Mouse (Mus musculus) liver, postnatal 0 days (tissue): ENCODE data around the gene Rpl35. TPM values are rescaled to one million over a fixed set of nuclear protein-coding genes. Genes with fewer than 3 reads are reported as not detected.
A peak's percentile ranks its signal among the peaks of the same experiment; 100 is the strongest.

Experiments used
- ATAC-seq: fragments of 200-750 bp; cut with Nextera tagmentation; 2 replicates; pipeline ENCODE4 v1.8.0; 2017; ENCODE audit warnings: mild to moderate bottlenecking, moderate library complexity
- DNase-seq: peaks from one replicate; pipeline ENCODE4 v3.0.0-alpha.2; 2016
- H3K27ac ChIP-seq: fragments of 300-500 bp; sonication (generic); 2 replicates; pipeline ENCODE4 v1.5.1; 2014; ENCODE audit warnings: antibody characterized with exemption, moderate library complexity, mild to moderate bottlenecking, low read depth
- H3K27me3 ChIP-seq: fragments of 300-500 bp; sonication (generic); 2 replicates; pipeline ENCODE4 v1.6.1; 2014; ENCODE audit warnings: low read length, control low read depth, mixed read lengths; ENCODE audit not compliant: insufficient read depth
- H3K36me3 ChIP-seq: fragments of 300-500 bp; sonication (generic); replicated peaks from 2 replicates; pipeline ENCODE4 v1.6.1; 2014; ENCODE audit warnings: mild to moderate bottlenecking, control low read depth, low read length, moderate library complexity, mixed read lengths; ENCODE audit not compliant: insufficient read depth
- H3K4me1 ChIP-seq: fragments of 300-500 bp; sonication (generic); 2 replicates; pipeline ENCODE4 v1.6.1; 2014; ENCODE audit warnings: antibody characterized with exemption, mild to moderate bottlenecking, control low read depth; ENCODE audit not compliant: insufficient read depth
- H3K4me2 ChIP-seq: fragments of 300-500 bp; sonication (generic); 2 replicates; pipeline ENCODE4 v1.6.1; 2014; ENCODE audit warnings: low read depth, mild to moderate bottlenecking, low read length, moderate library complexity, mixed read lengths
- H3K4me3 ChIP-seq: fragments of 300-500 bp; sonication (generic); 2 replicates; pipeline ENCODE4 v1.5.1; 2014; ENCODE audit warnings: low read depth, low read length
- H3K9ac ChIP-seq: fragments of 300-500 bp; sonication (generic); replicated peaks from 2 replicates; pipeline ENCODE4 v1.6.1; 2014; ENCODE audit warnings: mild to moderate bottlenecking, moderate library complexity
- H3K9me3 ChIP-seq: fragments of 300-500 bp; sonication (generic); 2 replicates; pipeline ENCODE4 v1.6.1; 2016; ENCODE audit warnings: mild to moderate bottlenecking, control low read depth, low read length, mixed read lengths
- CTCF ChIP-seq: sonication (generic); IDR thresholded peaks from 2 replicates; pipeline ENCODE4 v1.5.1; 2016; ENCODE audit warnings: antibody characterized with exemption, low read depth
- EP300 ChIP-seq: IDR thresholded peaks from 2 replicates; pipeline ENCODE4 v1.6.1; 2016; ENCODE audit warnings: antibody characterized with exemption, low read depth, mild to moderate bottlenecking
- WGBS: fragments of 180-500 bp; shearing (Covaris S2); extraction: QIAGEN DNeasy Blood & Tissue Kit; methylation state at CpG from one replicate; pipeline ENCODE4 v1.1.7; 2014; ENCODE audit not compliant: insufficient replicate concordance; 5-methylcytosine and 5-hydroxymethylcytosine counted together
- polyA plus RNA-seq: library from polyadenylated mRNA; unstranded; fragments of >200 nt; fragmentation: Nextera tagmentation; extraction: Ambion mirVana; gene quantifications from 2 replicates; pipeline ENCODE4 v1.2.1, GENCODE M21; 2015

The Rpl35 gene
- 574 and 582 TPM in 2 replicates for polyA plus RNA-seq

- H3K36me3 ChIP-seq, result peaks cover 28% of the 10 kb centered on the region
- ATAC-seq (no peak), DNase-seq (peak; percentile 75)
- peak within 1 kb of the TSS; percentile 92 for H3K4me2 ChIP-seq
- no peaks in the 10 kb centered on the region for H3K27me3 ChIP-seq
- H3K9me3 ChIP-seq, result no peaks in the 10 kb centered on the region
- no peak for TF ChIP-seq EP300
- peak; percentile 62 for TF ChIP-seq CTCF
- peak within 1 kb of the TSS; percentile 93 for H3K4me3 ChIP-seq
- peak within 1 kb of the TSS; percentile 87 for H3K27ac ChIP-seq
- WGBS, result 10% methylated on average over 15 of the region's 15 CpGs
- H3K4me1 ChIP-seq, result peaks cover 59% of the 10 kb centered on the region
- peak within 1 kb of the TSS; percentile 89 for H3K9ac ChIP-seq
Observed at GRCm38 (mm10) chr2:39005574-39006079, at the start of gene Rpl35. Gene Rpl35, minus strand, starts transcription at chr2:39005624.

DNA sequence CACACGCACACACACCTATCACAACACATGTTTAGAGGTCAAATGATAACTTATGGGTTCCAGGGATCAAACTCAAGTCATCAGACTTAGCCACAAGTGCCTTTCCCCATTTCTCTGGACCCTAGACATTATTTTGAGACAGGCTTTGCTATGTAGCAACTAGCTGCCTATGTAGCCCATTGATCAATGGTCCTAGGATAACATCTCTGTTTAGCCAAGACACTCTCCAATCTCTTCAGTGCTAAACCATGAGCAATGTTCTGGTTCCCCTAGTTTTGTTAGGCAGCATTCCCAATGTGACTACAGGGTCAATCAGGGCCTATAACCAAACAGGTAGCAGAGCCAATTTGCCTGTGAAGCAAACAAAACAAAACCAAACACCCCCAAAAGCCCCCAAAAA is 43.1 kb upstream of the Rpl35 start:
- Histone ChIP-seq H3K4me2 (no peak overlapping the region), H3K36me3 (peaks cover 55% of the 10 kb centered on the region), H3K27me3 (no peaks in the 10 kb centered on the region), H3K9ac (no peak overlapping the region), H3K27ac (no peak overlapping the region), H3K4me1 (no peaks in the 10 kb centered on the region), H3K9me3 (no peaks in the 10 kb centered on the region), H3K4me3 (no peak overlapping the region)
- DNase-seq, result no peak
- ATAC-seq, result no peak
- TF ChIP-seq EP300 (no peak), CTCF (no peak)
- WGBS, result 93% methylated on average over 1 of the region's 1 CpGs

DNA sequence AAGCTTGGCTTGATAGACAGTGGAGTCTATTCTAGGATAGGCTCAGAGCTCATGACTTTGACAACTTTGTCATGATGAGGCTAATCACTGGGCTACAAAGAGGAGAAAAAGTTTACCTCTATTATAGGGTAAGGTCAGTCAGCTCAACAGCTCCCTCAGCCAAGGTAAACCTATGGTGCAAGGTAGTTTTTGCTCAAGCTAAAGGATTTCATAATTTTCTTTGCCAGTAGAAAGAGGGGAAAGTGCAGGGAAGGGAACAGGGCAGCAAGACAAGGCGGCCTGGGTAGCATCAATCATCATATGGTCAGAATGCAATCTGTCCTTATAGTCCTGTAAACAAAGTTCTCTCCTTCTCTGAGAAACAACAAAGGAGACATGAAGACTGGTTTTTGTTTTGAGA is 34.8 kb upstream of the Rpl35 start:
- no peak for ATAC-seq

GRCm38 (mm10) chr2:39031611-39032010 is 26.2 kb upstream of the Rpl35 start:
- Histone ChIP-seq H3K27ac (no peak overlapping the region), H3K9ac (no peak overlapping the region), H3K4me2 (no peak overlapping the region), H3K27me3 (no peaks in the 10 kb centered on the region), H3K4me3 (no peak overlapping the region), H3K36me3 (peaks cover 63% of the 10 kb centered on the region), H3K4me1 (no peaks in the 10 kb centered on the region), H3K9me3 (no peaks in the 10 kb centered on the region)
- WGBS, result 95% methylated on average over 1 of the region's 1 CpGs
- DNase-seq, result no peak
- TF ChIP-seq EP300, result no peak
- TF ChIP-seq CTCF, result no peak
- ATAC-seq, result no peak

More for the DNA sequence above, 34.8 kb upstream of the Rpl35 start:
- 89% methylated on average over 1 of the region's 1 CpGs for WGBS
- no peak for DNase-seq
- H3K36me3 ChIP-seq, result peaks cover 36% of the 10 kb centered on the region
- no peak overlapping the region for H3K4me2 ChIP-seq
- no peak overlapping the region for H3K4me3 ChIP-seq
- H3K27me3 ChIP-seq, result no peaks in the 10 kb centered on the region
- H3K9ac ChIP-seq, result no peak overlapping the region
- H3K4me1 ChIP-seq, result no peaks in the 10 kb centered on the region
- TF ChIP-seq CTCF (no peak), EP300 (no peak)
- no peak overlapping the region for H3K27ac ChIP-seq
- H3K9me3 ChIP-seq, result no peaks in the 10 kb centered on the region

DNA sequence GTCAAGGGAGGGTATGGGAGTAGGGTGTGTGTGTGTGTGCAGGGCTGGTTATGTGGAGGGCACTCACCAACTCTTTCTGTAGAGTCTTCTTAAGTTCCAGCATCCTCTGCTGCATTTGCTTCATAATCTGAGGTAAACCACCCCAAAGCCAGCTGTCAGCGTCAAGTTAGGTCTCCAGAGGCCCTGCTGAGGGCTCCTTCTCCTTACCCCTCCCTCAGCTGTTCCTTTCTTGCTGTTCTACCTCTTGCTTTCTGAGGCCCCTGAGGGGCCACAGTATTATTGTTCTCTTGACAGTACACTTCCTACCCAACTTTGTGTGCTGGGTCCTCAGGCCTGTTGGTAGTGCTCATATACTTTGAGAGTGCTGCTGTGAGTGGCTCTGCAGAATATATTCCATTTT is 14.6 kb upstream of the Rpl35 start:
- H3K4me1 ChIP-seq, result no peaks in the 10 kb centered on the region
- no peak overlapping the region for H3K27ac ChIP-seq
- no peak overlapping the region for H3K4me2 ChIP-seq
- ATAC-seq (no peak), DNase-seq (no peak)
- H3K36me3 ChIP-seq, result peaks cover 75% of the 10 kb centered on the region
- no peaks in the 10 kb centered on the region for H3K9me3 ChIP-seq
- no peaks in the 10 kb centered on the region for H3K27me3 ChIP-seq
- TF ChIP-seq EP300 (no peak), CTCF (no peak)
- 81% methylated on average over 1 of the region's 1 CpGs for WGBS
- no peak overlapping the region for H3K4me3 ChIP-seq
- no peak overlapping the region for H3K9ac ChIP-seq

- Histone ChIP-seq H3K4me2 (no peak overlapping the region), H3K27ac (no peak overlapping the region), H3K9me3 (no peaks in the 10 kb centered on the region), H3K4me3 (no peak overlapping the region), H3K4me1 (peaks cover 6% of the 10 kb centered on the region), H3K36me3 (peaks cover 75% of the 10 kb centered on the region), H3K9ac (no peak overlapping the region), H3K27me3 (no peaks in the 10 kb centered on the region)
- 65% methylated on average over 3 of the region's 3 CpGs for WGBS
- DNase-seq (no peak), ATAC-seq (no peak)
- no peak for TF ChIP-seq CTCF
- TF ChIP-seq EP300, result no peak
Observed at GRCm38 (mm10) chr2:39016581-39016980, 11.2 kb upstream of the Rpl35 start.
